ENCODE assay signal across 30 mouse cellular contexts in the genomic region with DNA sequence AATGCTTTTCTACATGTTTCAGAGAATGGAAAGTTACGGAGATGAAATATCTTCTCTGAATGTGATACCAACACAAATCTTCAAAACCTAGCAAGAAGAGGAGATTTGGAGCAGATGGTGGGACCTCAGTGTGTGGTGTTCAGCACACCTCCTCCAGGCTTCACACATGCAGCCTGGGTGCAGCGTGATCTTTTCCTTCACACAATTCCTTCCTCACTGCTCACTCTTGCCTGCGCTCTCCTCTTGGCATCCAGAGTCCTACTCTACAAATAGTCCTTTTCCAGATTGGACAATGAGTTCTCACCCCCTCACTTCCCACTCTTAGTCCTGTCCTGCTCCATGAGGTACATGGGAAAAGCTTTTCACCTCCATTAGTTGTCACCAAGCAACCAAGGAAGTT. TPM values are rescaled to one million over a fixed set of nuclear protein-coding genes. Genes with fewer than 3 reads are reported as not detected.
DNase-seq lines count a peak whose midpoint lies in the region; ATAC-seq and TF ChIP-seq lines count a peak whose summit lies in the region.
"Had no signal": no experiment of that assay in that cellular context is flagged by ENCODE, and none has a peak within 500 bp of the region (broad histone marks: within the 10 kb centered on the region; RNA-seq: fewer than 3 reads in every experiment).

No protein-coding gene starts in this region.

- no peak for TF ChIP-seq CTCF in lung, postnatal 0 days (IDR thresholded peaks at IDR 0.05)

- no peaks in the 10 kb centered on the region for H3K36me3 ChIP-seq in lung, postnatal 0 days (ENCODE audit: insufficient read depth, low read length)
- H3K36me3 ChIP-seq: embryonic facial prominence, embryonic 12.5 days; G1E; heart, embryonic 13.5 days; hindbrain, embryonic 12.5 days; kidney, embryonic 15.5 days; limb, embryonic 13.5 days; liver, embryonic 13.5 days; neural tube, embryonic 13.5 days had no signal

- no peak overlapping the region for H3K4me2 ChIP-seq in lung, postnatal 0 days (replicated peaks; ENCODE audit: low read depth, low read length)
- H3K4me2 ChIP-seq: embryonic facial prominence, embryonic 12.5 days; heart, embryonic 13.5 days; hindbrain, embryonic 12.5 days; kidney, embryonic 15.5 days; limb, embryonic 13.5 days; liver, embryonic 13.5 days; neural tube, embryonic 13.5 days had no signal

- H3K9me3 ChIP-seq in lung, postnatal 0 days (ENCODE audit: low read length), result no peaks in the 10 kb centered on the region
- H3K9me3 ChIP-seq: embryonic facial prominence, embryonic 12.5 days; heart, embryonic 13.5 days; hindbrain, embryonic 12.5 days; kidney, embryonic 15.5 days; limb, embryonic 13.5 days; liver, embryonic 13.5 days had no signal

- no peak overlapping the region for H3K9ac ChIP-seq in lung, postnatal 0 days (replicated peaks; ENCODE audit: low read depth)
- H3K9ac ChIP-seq: embryonic facial prominence, embryonic 12.5 days; forebrain, postnatal 0 days; heart, embryonic 13.5 days; hindbrain, embryonic 12.5 days; kidney, embryonic 15.5 days; limb, embryonic 13.5 days; liver, embryonic 13.5 days; neural tube, embryonic 13.5 days had no signal

- no peak overlapping the region for H3K4me3 ChIP-seq in lung, postnatal 0 days (ENCODE audit: low read depth, low read length)
- H3K4me3 ChIP-seq: embryonic facial prominence, embryonic 12.5 days; heart, embryonic 13.5 days; hindbrain, embryonic 12.5 days; kidney, embryonic 15.5 days; limb, embryonic 13.5 days; liver, embryonic 13.5 days; neural tube, embryonic 13.5 days had no signal

- no peaks in the 10 kb centered on the region for H3K4me1 ChIP-seq in lung, postnatal 0 days (ENCODE audit: insufficient read depth, low read depth, low read length)
- H3K4me1 ChIP-seq: embryonic facial prominence, embryonic 12.5 days; heart, embryonic 13.5 days; hindbrain, embryonic 12.5 days; kidney, embryonic 15.5 days; limb, embryonic 13.5 days; liver, embryonic 13.5 days had no signal

- peak; percentile 54 to 80 for DNase-seq in left cerebral cortex, adult 18-20 months (ENCODE audit: low spot score in 2 of 2)
- no peak for DNase-seq in left cerebral cortex, postnatal 4 days
- DNase-seq in frontal cortex, postnatal 25 days (ENCODE audit: low spot score in 2 of 2), result peak; percentile 8 to 25
- peak; percentile 29 to 50 for DNase-seq in left cerebral cortex, postnatal 14 days (ENCODE audit: low spot score in 2 of 2)
- DNase-seq in telencephalon, adult 2 months (ENCODE audit: low read depth, low spot score), result peak; percentile 87
- no peak for DNase-seq in neural tube, embryonic 10.5 days (ENCODE audit: extremely low spot score, low spot score)
- no peak for DNase-seq in lung, postnatal 0 days (ENCODE audit: low spot score)
- DNase-seq: adrenal gland, postnatal 10 days; B cell, adult 2 months; cerebellum, adult 2 months; cerebellum, postnatal 25 days; forebrain, postnatal 0 days; gastrocnemius, postnatal 25 days; heart, adult 18-20 months; kidney, adult 11 months; kidney, postnatal 36 days; liver, embryonic 13.5 days; lung, adult 2 months; midbrain, embryonic 14.5 days; thymus, postnatal 36 days had no signal

- WGBS in lung, postnatal 0 days, result 96% methylated on average over 3 of the region's 3 CpGs

- intact Hi-C loops in left cerebral cortex, postnatal 4 days (cut with DNase I), result no loop called here
- intact Hi-C loops in left cerebral cortex, postnatal 14 days (cut with DNase I), result no loop called here

- H3K27ac ChIP-seq in lung, postnatal 0 days (ENCODE audit: low read length), result no peak overlapping the region
- H3K27ac ChIP-seq: embryonic facial prominence, embryonic 12.5 days; heart, embryonic 13.5 days; hindbrain, embryonic 12.5 days; kidney, embryonic 15.5 days; limb, embryonic 13.5 days; liver, embryonic 13.5 days; neural tube, embryonic 13.5 days had no signal

- ATAC-seq in lung, postnatal 0 days, result no peak
- ATAC-seq: forebrain, postnatal 0 days had no signal

- no peaks in the 10 kb centered on the region for H3K27me3 ChIP-seq in lung, postnatal 0 days (replicated peaks; ENCODE audit: insufficient read depth, low read length)
- H3K27me3 ChIP-seq: CH12.LX; embryonic facial prominence, embryonic 12.5 days; heart, embryonic 13.5 days; hindbrain, embryonic 12.5 days; kidney, embryonic 15.5 days; limb, embryonic 13.5 days; liver, embryonic 13.5 days; neural tube, embryonic 13.5 days had no signal

- no peak for TF ChIP-seq EP300 in lung, postnatal 0 days (IDR thresholded peaks at IDR 0.05)

RNA-seq across cellular contexts. Expression of gene Slc24a2, which starts 43.2 kb away (rescaled TPM):
- total RNA-seq in left cerebral cortex, adult 18-20 months (2021), result 100 to 1,000 TPM; 291 to 329 TPM
- 10 to 100 TPM; 30.0 to 32.1 TPM for total RNA-seq in left cerebral cortex, postnatal 4 days (2021)
- total RNA-seq in left cerebral cortex, postnatal 14 days (2021), result 100 to 1,000 TPM; 216 to 220 TPM
- 0.01 and 0.02 TPM in 2 replicates for polyA plus RNA-seq in lung, postnatal 0 days (2015; fragmentation: Nextera tagmentation; extraction: Ambion mirVana)
- total RNA-seq: CH12.LX; megakaryocyte, adult 5-6 weeks had no signal
- polyA plus RNA-seq: G1E; liver, embryonic 13.5 days; spleen, adult 2 months had no signal

Comparison
In these comparisons a context has a peak if more than half of its experiments do, and no peak if none do; other contexts are left out.
1. DNase-seq: peak in left cerebral cortex, adult 18-20 months (2 of 2), frontal cortex, postnatal 25 days (2 of 2), left cerebral cortex, postnatal 14 days (2 of 2) and telencephalon, adult 2 months (single experiment); none in left cerebral cortex, postnatal 4 days (single experiment), neural tube, embryonic 10.5 days (single experiment) and lung, postnatal 0 days (single experiment).
2. RNA of gene Slc24a2, which starts 43.2 kb away (total RNA-seq): 291 to 329 TPM in left cerebral cortex, adult 18-20 months and 216 to 220 TPM in left cerebral cortex, postnatal 14 days; 30.0 to 32.1 TPM in left cerebral cortex, postnatal 4 days; every median in the first group is over 4 times any median in the second.